Mouse (Mus musculus) right cerebral cortex, postnatal 25 days (tissue): ENCODE results near the gene Sypl2.

Experiments used
- DNase-seq: peaks from one replicate; pipeline ENCODE4 v3.0.0; 2022

Sypl2 gene

GRCm38 (mm10) chr3:108204470-108204869 lies 22.0 kb downstream of the Sypl2 start:
- DNase-seq, result no peak

GRCm38 (mm10) chr3:108203621-108204325 lies 22.7 kb downstream of the Sypl2 start:
- DNase-seq, result peak; percentile 66

- DNase-seq, result no peak
Measured at GRCm38 (mm10) chr3:108203212-108203611, 23.2 kb downstream of the Sypl2 start.

- no peak for DNase-seq
Measured at GRCm38 (mm10) chr3:108202506-108202905, 23.9 kb downstream of the Sypl2 start.

- DNase-seq, result peak; percentile 89
Measured at GRCm38 (mm10) chr3:108200329-108201323, 25.8 kb downstream of the Sypl2 start, which contains the start of gene Cyb561d1. Gene Cyb561d1 (minus strand): TSS chr3:108201212.

- no peak for DNase-seq
Measured at GRCm38 (mm10) chr3:108199231-108199630, 27.2 kb downstream of the Sypl2 start.

- DNase-seq, result peak; percentile 82
Measured at GRCm38 (mm10) chr3:108197066-108197497, 29.4 kb downstream of the Sypl2 start.

- DNase-seq, result peak; percentile 49
Measured at GRCm38 (mm10) chr3:108195941-108196590, 30.4 kb downstream of the Sypl2 start.

GRCm38 (mm10) chr3:108195287-108195686 lies 31.2 kb downstream of the Sypl2 start:
- no peak for DNase-seq

- DNase-seq, result no peak
Measured at GRCm38 (mm10) chr3:108193686-108194085, 32.8 kb downstream of the Sypl2 start.

GRCm38 (mm10) chr3:108189897-108190296 lies 36.6 kb downstream of the Sypl2 start:
- DNase-seq, result no peak

- DNase-seq, result no peak
Measured at GRCm38 (mm10) chr3:108188716-108189490, 37.5 kb downstream of the Sypl2 start.

GRCm38 (mm10) chr3:108187111-108187795 lies 39.2 kb downstream of the Sypl2 start:
- no peak for DNase-seq

GRCm38 (mm10) chr3:108186098-108187047 lies 40.1 kb downstream of the Sypl2 start, which contains the start of gene Amigo1:
Gene Amigo1 (plus strand): TSS chr3:108186335.
- DNase-seq, result peak; percentile 72

- DNase-seq, result no peak
Measured at GRCm38 (mm10) chr3:108185460-108186097, 40.9 kb downstream of the Sypl2 start.

GRCm38 (mm10) chr3:108184742-108185141 lies 41.7 kb downstream of the Sypl2 start:
- DNase-seq, result no peak

- DNase-seq, result no peak
Measured at GRCm38 (mm10) chr3:108180514-108180913, 45.9 kb downstream of the Sypl2 start.

GRCm38 (mm10) chr3:108178756-108179715 lies 47.4 kb downstream of the Sypl2 start:
- no peak for DNase-seq
